Mouse (Mus musculus): ENCODE data around the gene Prex1.

Prex1 gene

GRCm38 (mm10) chr2:166631621-166632171, 81.9 kb downstream of the Prex1 start:
- DNase-seq: peak; percentile 20

- peak; percentile 26 for DNase-seq
Observed at GRCm38 (mm10) chr2:166631189-166631588, 82.4 kb downstream of the Prex1 start.

GRCm38 (mm10) chr2:166629941-166630674, 83.5 kb downstream of the Prex1 start:
- peak; percentile 27 for DNase-seq

- no peak for DNase-seq
Observed at GRCm38 (mm10) chr2:166627578-166627977, 86.1 kb downstream of the Prex1 start.

GRCm38 (mm10) chr2:166625219-166625618, 88.4 kb downstream of the Prex1 start:
- DNase-seq: no peak

- no peak for DNase-seq
Observed at GRCm38 (mm10) chr2:166623081-166623567, 90.5 kb downstream of the Prex1 start.

GRCm38 (mm10) chr2:166622590-166622989, 91.0 kb downstream of the Prex1 start:
- DNase-seq: no peak

GRCm38 (mm10) chr2:166622079-166622478, 91.6 kb downstream of the Prex1 start:
- no peak for DNase-seq

GRCm38 (mm10) chr2:166620529-166621466, 92.8 kb downstream of the Prex1 start:
- DNase-seq: no peak

- no peak for DNase-seq
Observed at GRCm38 (mm10) chr2:166619906-166620490, 93.6 kb downstream of the Prex1 start.

- no peak for DNase-seq
Observed at GRCm38 (mm10) chr2:166619270-166619669, 94.4 kb downstream of the Prex1 start.

- DNase-seq: no peak
Observed at GRCm38 (mm10) chr2:166617706-166618105, 95.9 kb downstream of the Prex1 start.

- no peak for DNase-seq
Observed at GRCm38 (mm10) chr2:166615338-166616075, 98.1 kb downstream of the Prex1 start.

GRCm38 (mm10) chr2:166610271-166610670, 103.4 kb downstream of the Prex1 start:
- DNase-seq: no peak

- no peak for DNase-seq
Observed at GRCm38 (mm10) chr2:166608509-166608908, 105.1 kb downstream of the Prex1 start.

- no peak for DNase-seq
Observed at GRCm38 (mm10) chr2:166606481-166607245, 107.0 kb downstream of the Prex1 start.

GRCm38 (mm10) chr2:166606053-166606452, 107.6 kb downstream of the Prex1 start:
- DNase-seq: no peak

- DNase-seq: no peak
Observed at GRCm38 (mm10) chr2:166605164-166605831, 108.3 kb downstream of the Prex1 start.

GRCm38 (mm10) chr2:166602948-166603347, 110.7 kb downstream of the Prex1 start:
- no peak for DNase-seq

- DNase-seq: no peak
Observed at GRCm38 (mm10) chr2:166601420-166601819, 112.2 kb downstream of the Prex1 start.
